Mouse (Mus musculus) right cerebral cortex, postnatal 14 days (tissue): ENCODE measurements around the gene Defb26.

ENCODE experiments used
- DNase-seq: peaks from one replicate; pipeline ENCODE4 v3.0.0; 2022

The Defb26 gene

GRCm38 (mm10) chr2:152464570-152465150 lies 46.8 kb downstream of the Defb26 start, which contains the start of gene Defb23:
TSS of gene Defb23 (minus strand) at chr2:152464620.
- no peak for DNase-seq

- DNase-seq, result no peak
Measured at GRCm38 (mm10) chr2:152459241-152459640, 52.3 kb downstream of the Defb26 start.
